Comparison of ENCODE assay signal across 14 mouse cellular contexts in the genomic region with DNA sequence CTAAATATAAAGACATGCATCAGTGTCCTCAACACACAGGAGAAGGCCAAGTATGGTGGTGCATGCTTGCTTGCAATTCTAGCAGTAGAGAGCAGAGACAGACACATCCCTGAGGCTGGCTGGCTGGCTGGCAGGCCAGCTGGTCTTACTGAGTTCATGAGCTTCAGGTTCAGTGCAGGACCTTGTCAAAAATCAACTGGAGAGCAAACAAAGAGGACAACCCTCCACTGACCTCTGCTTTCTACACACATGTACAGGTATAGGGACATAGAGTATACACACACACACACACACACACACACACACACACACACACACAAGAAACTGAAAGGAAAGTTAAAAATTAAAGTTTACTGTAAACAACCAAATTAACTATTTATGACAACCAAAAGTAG. TPM values are rescaled to one million over a fixed set of nuclear protein-coding genes. Genes with fewer than 3 reads are reported as not detected.
"Had no signal": no experiment of that assay in that cellular context is flagged by ENCODE, and none has a peak within 500 bp of the region (broad histone marks: within the 10 kb centered on the region; RNA-seq: fewer than 3 reads in every experiment).

No protein-coding gene starts in this region.

- H3K9ac ChIP-seq: hindbrain, embryonic 15.5 days; limb, embryonic 12.5 days; midbrain, embryonic 15.5 days; stomach, embryonic 15.5 days had no signal

- H3K36me3 ChIP-seq: hindbrain, embryonic 15.5 days; limb, embryonic 12.5 days; midbrain, embryonic 10.5 days; midbrain, embryonic 15.5 days; stomach, embryonic 15.5 days had no signal

- H3K27me3 ChIP-seq: hindbrain, embryonic 15.5 days; limb, embryonic 12.5 days; midbrain, embryonic 15.5 days; stomach, embryonic 15.5 days had no signal

- H3K4me3 ChIP-seq: hindbrain, embryonic 15.5 days; layer of hippocampus, adult 2 months; limb, embryonic 12.5 days; midbrain, embryonic 10.5 days; midbrain, embryonic 15.5 days; stomach, embryonic 15.5 days had no signal

- ATAC-seq: midbrain, embryonic 15.5 days had no signal

- H3K9me3 ChIP-seq: hindbrain, embryonic 15.5 days; limb, embryonic 12.5 days; midbrain, embryonic 10.5 days; midbrain, embryonic 15.5 days; stomach, embryonic 15.5 days had no signal

- H3K4me1 ChIP-seq: hindbrain, embryonic 15.5 days; midbrain, embryonic 10.5 days; stomach, embryonic 15.5 days had no signal

- H3K4me2 ChIP-seq: hindbrain, embryonic 15.5 days; limb, embryonic 12.5 days; midbrain, embryonic 15.5 days; stomach, embryonic 15.5 days had no signal

- DNase-seq: kidney, adult 18-20 months; kidney, postnatal 10 days; kidney, postnatal 4 days; lung, postnatal 10 days; lung, postnatal 4 days; right cerebral cortex, postnatal 4 days had no signal

- H3K27ac ChIP-seq: hindbrain, embryonic 15.5 days; layer of hippocampus, adult 2 months; limb, embryonic 12.5 days; midbrain, embryonic 10.5 days; midbrain, embryonic 15.5 days; stomach, embryonic 15.5 days had no signal

RNA-seq across cellular contexts. Expression of a gene that starts 47.4 kb away (rescaled TPM):
- polyA plus RNA-seq: hindbrain, embryonic 15.5 days; kidney, embryonic 14.5 days; neural tube, embryonic 14.5 days had no signal
